Mouse (Mus musculus) kidney, embryonic 14.5 days (tissue): ENCODE measurements around the gene Nfx1. TPM values are rescaled to one million over a fixed set of nuclear protein-coding genes. Genes with fewer than 3 reads are reported as not detected.

Experiments
- ATAC-seq: fragments of 200-750 bp; cut with Nextera tagmentation; 2 replicates; pipeline ENCODE4 v1.8.0; 2017; ENCODE audit warnings: moderate number of reproducible peaks, mild to moderate bottlenecking, moderate TSS enrichment, moderate library complexity; ENCODE audit not compliant: low FRiP score, low TSS enrichment
- H3K27ac ChIP-seq: fragments of 300-500 bp; sonication (generic); 2 replicates; pipeline ENCODE4 v1.5.1; 2014; ENCODE audit warnings: low read depth, mild to moderate bottlenecking, low read length, moderate library complexity, mixed read lengths
- H3K27me3 ChIP-seq: fragments of 300-500 bp; sonication (generic); 2 replicates; pipeline ENCODE4 v1.6.1; 2014; ENCODE audit warnings: mild to moderate bottlenecking, low read length; ENCODE audit not compliant: control insufficient read depth, insufficient read depth
- H3K36me3 ChIP-seq: fragments of 300-500 bp; sonication (generic); 2 replicates; pipeline ENCODE4 v1.6.1; 2014; ENCODE audit warnings: low read length, mixed read lengths; ENCODE audit not compliant: control insufficient read depth, insufficient read depth
- H3K4me1 ChIP-seq: fragments of 300-500 bp; sonication (generic); 2 replicates; pipeline ENCODE4 v1.6.1; 2014; ENCODE audit warnings: low read length, mixed read lengths; ENCODE audit not compliant: control insufficient read depth, insufficient read depth
- H3K4me2 ChIP-seq: fragments of 300-500 bp; sonication (generic); replicated peaks from 2 replicates; pipeline ENCODE4 v1.6.1; 2014; ENCODE audit warnings: low read depth, mild to moderate bottlenecking, low read length
- H3K4me3 ChIP-seq: fragments of 300-500 bp; sonication (generic); 2 replicates; pipeline ENCODE4 v1.5.1; 2014; ENCODE audit warnings: mild to moderate bottlenecking, low read length
- H3K9ac ChIP-seq: fragments of 300-500 bp; sonication (generic); 2 replicates; pipeline ENCODE4 v1.6.1; 2014; ENCODE audit warnings: low read depth, mild to moderate bottlenecking, low read length, moderate library complexity
- H3K9me3 ChIP-seq: fragments of 300-500 bp; sonication (generic); 2 replicates; pipeline ENCODE4 v1.6.1; 2016; ENCODE audit warnings: low read length; ENCODE audit not compliant: control insufficient read depth
- WGBS: fragments of 180-500 bp; shearing (Covaris S2); extraction: QIAGEN DNeasy Blood & Tissue Kit; methylation state at CpG from one replicate; pipeline ENCODE4 v1.1.7; 2014; 5-methylcytosine and 5-hydroxymethylcytosine counted together
- polyA plus RNA-seq: library from polyadenylated mRNA; unstranded; fragments of >200 nt; fragmentation: Nextera tagmentation; extraction: Ambion mirVana; gene quantifications from 2 replicates; pipeline ENCODE4 v1.2.1, GENCODE M21; 2014

Nfx1 gene
- polyA plus RNA-seq, 1 experiment from 2014 or later, result 103 TPM

DNA sequence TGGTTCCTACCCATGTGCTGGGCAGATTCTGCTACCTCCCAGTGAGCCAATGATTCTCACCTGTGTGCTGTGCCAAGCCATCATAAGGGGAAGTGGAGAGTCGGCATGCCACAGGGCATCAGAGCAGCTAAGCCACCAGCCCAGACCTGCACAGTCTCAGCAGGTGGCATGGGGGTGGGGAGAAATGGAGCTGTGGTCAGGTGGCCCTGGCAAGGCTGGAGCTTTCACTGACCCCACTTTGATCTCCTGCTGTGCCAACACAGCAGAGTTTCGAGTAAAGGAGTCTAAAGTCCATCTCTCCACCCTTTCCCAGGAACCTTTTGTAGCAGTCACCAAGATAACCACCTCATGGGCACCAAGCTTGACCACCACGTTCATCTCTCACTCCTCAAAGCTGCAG lies 57.2 kb downstream of the Nfx1 start:
- no peak for ATAC-seq
- H3K36me3 ChIP-seq, result peaks cover 24% of the 10 kb centered on the region
- WGBS, result 92% methylated on average over 3 of the region's 3 CpGs
- H3K4me1 ChIP-seq, result 0 out of 2 replicates have a peak, but pooled peaks cover 3% of the 10 kb centered on the region
- H3K4me2 ChIP-seq, result no peak overlapping the region
- no peaks in the 10 kb centered on the region for H3K27me3 ChIP-seq
- no peak overlapping the region for H3K4me3 ChIP-seq
- no peak overlapping the region for H3K9ac ChIP-seq
- H3K27ac ChIP-seq, result no peak overlapping the region
- H3K9me3 ChIP-seq, result no peaks in the 10 kb centered on the region

DNA sequence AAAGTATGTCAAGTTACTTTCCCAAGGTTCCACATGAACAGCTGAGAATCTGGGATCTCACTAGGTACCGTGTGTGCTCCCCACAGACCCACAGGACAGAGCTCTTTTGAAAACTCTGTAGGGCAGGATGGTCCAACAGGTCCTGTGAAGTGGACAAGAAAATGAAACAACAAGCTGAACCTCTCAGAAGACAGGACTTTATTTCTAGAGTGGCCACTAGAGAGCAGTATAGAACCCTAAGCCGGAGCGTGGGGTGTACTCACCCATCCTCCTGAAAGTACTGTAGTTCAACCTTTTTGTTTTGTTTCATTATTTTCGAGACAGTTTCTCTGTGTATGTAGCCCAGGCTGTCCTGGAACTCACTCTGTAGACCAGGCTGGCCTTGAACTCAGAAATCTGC lies 57.6 kb downstream of the Nfx1 start:
- Histone ChIP-seq H3K27me3 (no peaks in the 10 kb centered on the region), H3K4me3 (no peak overlapping the region), H3K4me2 (no peak overlapping the region), H3K9ac (no peak overlapping the region), H3K4me1 (0 out of 2 replicates have a peak, but pooled peaks cover 3% of the 10 kb centered on the region), H3K27ac (no peak overlapping the region), H3K36me3 (peaks cover 21% of the 10 kb centered on the region), H3K9me3 (no peaks in the 10 kb centered on the region)
- no peak for ATAC-seq
- WGBS, result 81% methylated on average over 4 of the region's 4 CpGs

DNA sequence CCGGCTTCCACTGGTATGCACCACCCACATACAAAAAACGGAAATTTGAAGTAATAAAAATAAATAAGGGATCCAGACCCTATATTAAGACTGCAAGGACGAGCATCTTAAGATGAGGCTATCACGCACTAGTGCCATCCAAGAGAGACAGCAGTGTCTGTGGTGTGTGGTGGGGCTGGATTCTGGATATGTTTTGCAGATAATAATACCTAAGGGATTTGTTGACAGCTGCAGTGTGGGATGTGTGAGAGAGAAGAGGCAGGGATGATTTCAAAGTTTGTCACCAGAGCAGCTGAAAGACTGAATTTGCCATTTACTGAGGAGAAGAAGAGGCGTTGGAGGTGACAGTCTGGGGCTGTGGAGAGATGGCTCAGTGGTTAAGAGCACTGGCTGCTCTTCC lies 58.7 kb downstream of the Nfx1 start:
- ATAC-seq, result no peak
- Histone ChIP-seq H3K9me3 (no peaks in the 10 kb centered on the region), H3K4me3 (no peak overlapping the region), H3K27ac (no peak overlapping the region), H3K27me3 (no peaks in the 10 kb centered on the region), H3K4me2 (no peak overlapping the region), H3K4me1 (0 out of 2 replicates have a peak, but pooled peaks cover 3% of the 10 kb centered on the region), H3K36me3 (peaks cover 10% of the 10 kb centered on the region; the same call in 1 of the 2 replicates), H3K9ac (no peak overlapping the region)
- 92% methylated on average over 5 of the region's 5 CpGs for WGBS

DNA sequence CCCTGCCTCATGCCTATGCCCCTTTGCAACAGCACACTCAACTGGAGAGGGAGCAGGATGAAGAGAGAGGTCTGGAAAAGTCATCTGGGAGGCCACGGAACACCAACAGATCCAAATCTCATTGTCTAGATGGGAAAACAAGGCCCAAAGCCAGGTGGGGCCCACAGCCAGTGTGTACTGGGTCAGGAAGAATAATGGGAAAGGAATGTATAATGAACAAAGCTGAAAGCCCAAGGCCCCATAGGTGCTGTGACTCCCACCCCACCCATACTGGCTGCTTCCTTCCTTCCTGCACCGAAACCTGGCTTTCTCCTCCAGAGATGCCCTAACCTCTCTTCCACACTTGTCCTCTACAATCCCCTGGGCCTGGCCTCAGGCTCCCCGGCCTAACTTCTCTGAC lies 60.5 kb downstream of the Nfx1 start:
- no peak for ATAC-seq
- Histone ChIP-seq H3K36me3 (no peaks in the 10 kb centered on the region), H3K9ac (no peak overlapping the region), H3K27ac (no peak overlapping the region), H3K9me3 (no peaks in the 10 kb centered on the region), H3K4me1 (0 out of 2 replicates have a peak, but pooled peaks cover 3% of the 10 kb centered on the region), H3K4me3 (no peak overlapping the region), H3K27me3 (no peaks in the 10 kb centered on the region), H3K4me2 (no peak overlapping the region)
- 64% methylated on average over 3 of the region's 3 CpGs for WGBS

DNA sequence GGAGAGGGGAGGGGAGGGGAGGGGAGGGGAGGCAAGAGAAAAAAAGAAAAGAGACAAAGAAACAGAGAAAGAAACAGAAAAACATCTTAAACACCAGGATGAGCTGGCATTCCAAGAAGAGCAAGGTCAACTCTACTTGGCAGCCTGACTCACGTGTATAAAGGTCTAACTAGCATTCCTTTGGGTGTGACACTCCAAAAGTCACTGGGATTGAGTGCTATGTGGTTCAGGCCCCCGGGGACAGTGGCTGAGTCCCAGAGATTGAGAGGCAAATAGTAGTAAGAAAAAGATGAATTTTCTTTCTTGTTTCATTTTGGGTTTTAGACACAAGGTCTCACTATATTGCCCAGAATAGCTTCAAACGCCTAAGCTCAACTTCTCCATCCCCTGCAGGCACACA lies 67.2 kb downstream of the Nfx1 start:
- Histone ChIP-seq H3K27me3 (no peaks in the 10 kb centered on the region), H3K9me3 (no peaks in the 10 kb centered on the region), H3K4me1 (no peaks in the 10 kb centered on the region; the same call in 1 of the 2 replicates), H3K27ac (no peak overlapping the region), H3K9ac (no peak overlapping the region), H3K4me3 (no peak overlapping the region), H3K4me2 (no peak overlapping the region), H3K36me3 (no peaks in the 10 kb centered on the region)
- ATAC-seq, result no peak
- 58% methylated on average over 3 of the region's 3 CpGs for WGBS

DNA sequence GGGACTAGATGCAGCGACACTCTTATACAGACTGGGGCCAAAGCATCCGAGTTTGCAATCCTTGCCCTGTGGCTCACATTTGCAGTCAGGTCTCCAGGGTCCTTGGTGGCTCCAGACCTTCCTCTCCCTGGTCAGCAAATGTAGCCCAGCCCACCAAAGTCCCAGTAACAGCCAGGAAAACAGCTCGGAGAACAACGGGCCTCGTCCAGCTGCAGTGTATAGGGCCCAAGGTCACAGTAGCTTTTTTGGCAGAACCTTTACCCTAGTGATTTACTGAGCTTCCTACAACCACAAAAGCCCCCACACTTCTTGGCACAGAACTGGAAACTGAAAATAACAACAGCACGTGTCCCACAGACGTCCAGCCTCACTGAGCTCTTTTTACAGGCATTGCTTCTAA lies 70.3 kb downstream of the Nfx1 start:
- Histone ChIP-seq H3K27ac (no peak overlapping the region), H3K36me3 (no peaks in the 10 kb centered on the region), H3K9me3 (no peaks in the 10 kb centered on the region), H3K9ac (no peak overlapping the region), H3K4me1 (no peaks in the 10 kb centered on the region; the same call in 1 of the 2 replicates), H3K27me3 (no peaks in the 10 kb centered on the region), H3K4me3 (no peak overlapping the region), H3K4me2 (no peak overlapping the region)
- ATAC-seq, result 0 out of 2 replicates have a peak, but pooled peaks have one; percentile 65
- 35% methylated on average over 7 of the region's 7 CpGs for WGBS

DNA sequence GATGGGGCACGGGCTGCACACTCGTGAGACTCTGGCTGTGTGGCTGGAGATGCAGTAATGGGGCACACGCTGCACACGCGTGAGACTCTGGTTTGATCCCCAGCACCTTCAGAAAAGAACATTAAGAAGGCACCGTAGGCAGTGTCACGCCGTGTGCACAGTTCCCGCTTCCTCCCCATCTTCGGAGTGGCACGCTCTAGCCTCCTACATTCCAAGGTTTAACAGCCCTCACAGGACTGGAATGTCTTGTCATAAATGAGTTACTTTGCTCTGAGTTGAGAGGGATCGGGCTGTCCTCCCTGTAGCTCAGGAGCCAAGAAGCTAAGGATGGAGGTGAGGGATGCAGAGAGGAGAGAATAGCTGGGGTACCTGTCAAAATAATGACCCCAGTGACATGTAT lies 72.2 kb downstream of the Nfx1 start:
- no peaks in the 10 kb centered on the region for H3K27me3 ChIP-seq
- no peak overlapping the region for H3K9ac ChIP-seq
- 0 out of 2 replicates have a peak, but pooled peaks have one; percentile 33 for ATAC-seq
- H3K9me3 ChIP-seq, result no peaks in the 10 kb centered on the region
- 52% methylated on average over 12 of the region's 12 CpGs for WGBS
- H3K4me2 ChIP-seq, result no peak overlapping the region
- H3K36me3 ChIP-seq, result no peaks in the 10 kb centered on the region
- H3K4me1 ChIP-seq, result no peaks in the 10 kb centered on the region; the same call in 1 of the 2 replicates
- H3K27ac ChIP-seq, result no peak overlapping the region
- H3K4me3 ChIP-seq, result no peak overlapping the region

DNA sequence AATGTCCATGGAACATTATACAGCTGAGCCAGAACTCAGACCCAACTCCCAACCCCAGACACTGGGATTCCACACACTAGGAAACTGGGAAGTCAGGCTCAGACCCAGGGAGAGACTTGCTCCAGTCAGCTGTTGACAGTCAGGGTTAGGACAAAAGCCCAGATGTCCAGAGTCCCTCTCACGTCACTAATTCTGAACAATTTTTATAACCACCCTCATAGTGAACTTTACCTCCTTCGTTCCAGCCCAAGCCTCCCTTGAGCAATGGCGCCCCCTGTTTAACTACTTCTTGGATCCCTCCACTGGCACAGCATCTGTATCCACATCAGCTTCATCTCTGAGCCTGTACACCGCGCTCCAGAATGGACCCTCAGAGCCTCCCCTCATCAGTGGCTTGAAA lies 73.3 kb downstream of the Nfx1 start:
- Histone ChIP-seq H3K4me1 (no peaks in the 10 kb centered on the region; the same call in 1 of the 2 replicates), H3K27me3 (no peaks in the 10 kb centered on the region), H3K36me3 (no peaks in the 10 kb centered on the region), H3K4me3 (no peak overlapping the region), H3K9me3 (no peaks in the 10 kb centered on the region), H3K4me2 (no peak overlapping the region), H3K27ac (no peak overlapping the region), H3K9ac (no peak overlapping the region)
- 87% methylated on average over 5 of the region's 5 CpGs for WGBS
- no peak for ATAC-seq

DNA sequence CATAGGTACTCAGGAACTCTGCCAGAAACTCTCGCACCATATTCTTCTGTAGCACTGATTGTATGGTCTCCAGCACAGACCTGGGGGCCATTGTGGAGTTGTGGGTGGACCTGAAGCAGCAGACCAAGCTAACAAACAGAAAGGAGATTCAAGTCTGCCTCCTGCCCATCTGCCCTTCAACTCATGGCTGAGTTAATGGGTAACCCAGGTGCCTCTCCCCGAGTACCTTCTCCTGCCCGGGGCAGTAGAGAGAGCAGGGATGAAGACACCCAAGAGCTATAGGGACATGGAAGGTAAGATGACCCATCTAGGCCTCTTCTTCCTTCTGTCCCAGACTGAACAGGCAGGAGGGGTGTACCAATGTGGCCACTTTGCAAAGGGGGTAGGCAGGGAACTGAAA lies 74.6 kb downstream of the Nfx1 start:
- H3K27me3 ChIP-seq, result no peaks in the 10 kb centered on the region
- H3K4me2 ChIP-seq, result no peak overlapping the region
- no peaks in the 10 kb centered on the region; the same call in 1 of the 2 replicates for H3K4me1 ChIP-seq
- H3K27ac ChIP-seq, result no peak overlapping the region
- no peaks in the 10 kb centered on the region for H3K36me3 ChIP-seq
- no peaks in the 10 kb centered on the region for H3K9me3 ChIP-seq
- H3K4me3 ChIP-seq, result no peak overlapping the region
- H3K9ac ChIP-seq, result no peak overlapping the region
- no peak for ATAC-seq
- WGBS, result 67% methylated on average over 3 of the region's 3 CpGs
